Mouse (Mus musculus): ENCODE measurements around the gene Slc27a1. TPM values are rescaled to one million over a fixed set of nuclear protein-coding genes. Genes with fewer than 3 reads are reported as not detected.

The Slc27a1 gene
- polyA plus RNA-seq, 1 experiment from 2014 or later: 16.7 TPM

DNA sequence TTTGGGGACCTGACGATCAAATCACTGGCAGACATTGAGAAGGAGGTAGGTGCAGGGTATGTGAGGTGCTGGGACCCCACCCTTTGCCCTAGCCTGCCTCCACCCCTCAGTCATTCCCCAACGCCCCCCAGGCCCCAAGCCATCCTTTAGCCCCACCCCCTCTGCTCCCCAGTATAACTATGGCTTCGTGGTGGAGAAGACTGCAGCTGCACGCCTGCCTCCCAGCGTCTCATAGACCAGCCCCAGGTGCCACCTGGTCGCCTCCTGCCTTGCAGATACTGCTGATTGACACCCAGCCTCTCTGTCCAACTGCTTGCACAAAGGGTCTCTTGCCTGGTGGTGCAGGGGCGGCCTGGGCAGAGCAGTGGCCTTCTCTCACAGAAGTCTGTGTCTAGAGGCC is 21.1 kb upstream of the Slc27a1 start:
- no peaks in the 10 kb centered on the region for H3K9me3 ChIP-seq (ENCODE audit: control insufficient read depth, low read length)
- DNase-seq (ENCODE audit: low spot score) (no peak), ATAC-seq (ENCODE audit: insufficient number of reproducible peaks, low FRiP score, low TSS enrichment, low read depth) (no peak)
- no peaks in the 10 kb centered on the region for H3K27me3 ChIP-seq (ENCODE audit: control insufficient read depth, insufficient read depth, low read length)
- no peak overlapping the region for H3K4me2 ChIP-seq (ENCODE audit: low read depth, severe bottlenecking)
- WGBS: 90% methylated on average over 7 of the region's 7 CpGs
- H3K27ac ChIP-seq (replicated peaks; ENCODE audit: low read depth, low read length): no peak overlapping the region
- H3K4me1 ChIP-seq (ENCODE audit: control insufficient read depth, insufficient read depth, low read length): peaks cover 6% of the 10 kb centered on the region; the same call in 1 of the 2 replicates
- H3K9ac ChIP-seq (ENCODE audit: low read length): no peak overlapping the region
- no peak overlapping the region for H3K4me3 ChIP-seq (ENCODE audit: low read depth, low read length)
- H3K36me3 ChIP-seq (ENCODE audit: control insufficient read depth, insufficient read depth, low read length): peaks cover 5% of the 10 kb centered on the region

GRCm38 (mm10) chr8:71550754-71551153 is 17.9 kb upstream of the Slc27a1 start:
- no peaks in the 10 kb centered on the region for H3K4me1 ChIP-seq (ENCODE audit: control insufficient read depth, insufficient read depth, low read length)
- no peak for ATAC-seq (ENCODE audit: insufficient number of reproducible peaks, low FRiP score, low TSS enrichment, low read depth)
- 73% methylated on average over 7 of the region's 7 CpGs for WGBS
- no peak for DNase-seq (ENCODE audit: low spot score)
- no peak overlapping the region for H3K4me3 ChIP-seq (ENCODE audit: low read depth, low read length)
- H3K27ac ChIP-seq (replicated peaks; ENCODE audit: low read depth, low read length): no peak overlapping the region
- H3K9me3 ChIP-seq (ENCODE audit: control insufficient read depth, low read length): no peaks in the 10 kb centered on the region
- peaks cover 3% of the 10 kb centered on the region for H3K36me3 ChIP-seq (ENCODE audit: control insufficient read depth, insufficient read depth, low read length)
- no peaks in the 10 kb centered on the region for H3K27me3 ChIP-seq (ENCODE audit: control insufficient read depth, insufficient read depth, low read length)
- no peak overlapping the region for H3K4me2 ChIP-seq (ENCODE audit: low read depth, severe bottlenecking)
- no peak overlapping the region for H3K9ac ChIP-seq (ENCODE audit: low read length)

- 42% methylated on average over 6 of the region's 6 CpGs for WGBS
- no peak overlapping the region for H3K27ac ChIP-seq (replicated peaks; ENCODE audit: low read depth, low read length)
- H3K36me3 ChIP-seq (ENCODE audit: control insufficient read depth, insufficient read depth, low read length): no peaks in the 10 kb centered on the region
- peaks cover 16% of the 10 kb centered on the region for H3K27me3 ChIP-seq (ENCODE audit: control insufficient read depth, insufficient read depth, low read length)
- no peak overlapping the region for H3K4me2 ChIP-seq (ENCODE audit: low read depth, severe bottlenecking)
- no peaks in the 10 kb centered on the region for H3K4me1 ChIP-seq (ENCODE audit: control insufficient read depth, insufficient read depth, low read length)
- no peak overlapping the region for H3K4me3 ChIP-seq (ENCODE audit: low read depth, low read length)
- H3K9me3 ChIP-seq (ENCODE audit: control insufficient read depth, low read length): no peaks in the 10 kb centered on the region
- no peak overlapping the region for H3K9ac ChIP-seq (ENCODE audit: low read length)
- ATAC-seq (ENCODE audit: insufficient number of reproducible peaks, low FRiP score, low TSS enrichment, low read depth) (no peak), DNase-seq (ENCODE audit: low spot score) (no peak)
Measured at GRCm38 (mm10) chr8:71552770-71553169, 15.9 kb upstream of the Slc27a1 start.

- H3K4me2 ChIP-seq (ENCODE audit: low read depth, severe bottlenecking): no peak overlapping the region
- no peaks in the 10 kb centered on the region for H3K36me3 ChIP-seq (ENCODE audit: control insufficient read depth, insufficient read depth, low read length)
- no peak for ATAC-seq (ENCODE audit: insufficient number of reproducible peaks, low FRiP score, low TSS enrichment, low read depth)
- 75% methylated on average over 6 of the region's 6 CpGs for WGBS
- H3K9me3 ChIP-seq (ENCODE audit: control insufficient read depth, low read length): no peaks in the 10 kb centered on the region
- H3K27me3 ChIP-seq (ENCODE audit: control insufficient read depth, insufficient read depth, low read length): peaks cover 28% of the 10 kb centered on the region
- DNase-seq (ENCODE audit: low spot score): no peak
- H3K9ac ChIP-seq (ENCODE audit: low read length): no peak overlapping the region
- 0 out of 2 replicates have a peak, but pooled peaks cover 6% of the 10 kb centered on the region for H3K4me1 ChIP-seq (ENCODE audit: control insufficient read depth, insufficient read depth, low read length)
- no peak overlapping the region for H3K27ac ChIP-seq (replicated peaks; ENCODE audit: low read depth, low read length)
- no peak overlapping the region for H3K4me3 ChIP-seq (ENCODE audit: low read depth, low read length)
Measured at GRCm38 (mm10) chr8:71554001-71554400, 14.7 kb upstream of the Slc27a1 start.

DNA sequence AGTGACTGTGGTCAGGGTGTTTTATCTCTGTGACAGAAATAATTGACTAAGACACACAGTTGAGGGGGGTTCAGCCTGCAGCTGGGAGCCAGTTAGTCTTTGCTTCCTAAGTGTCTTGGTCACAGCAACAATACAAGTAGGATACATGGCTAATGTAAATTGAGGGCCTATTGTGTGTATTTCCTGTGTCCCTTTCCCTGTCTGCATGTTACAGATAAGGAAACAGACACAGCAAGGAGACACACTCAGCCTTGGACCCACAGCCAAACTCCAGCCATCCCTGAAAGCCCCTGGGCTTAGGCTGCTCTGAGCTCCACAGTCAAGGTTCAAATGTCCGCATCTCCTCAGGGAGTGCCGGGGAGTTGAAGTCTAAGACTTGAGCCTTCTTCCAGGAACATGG is 14.0 kb upstream of the Slc27a1 start:
- H3K27me3 ChIP-seq (ENCODE audit: control insufficient read depth, insufficient read depth, low read length): peaks cover 35% of the 10 kb centered on the region
- DNase-seq (ENCODE audit: low spot score): no peak
- H3K4me3 ChIP-seq (ENCODE audit: low read depth, low read length): no peak overlapping the region
- H3K9me3 ChIP-seq (ENCODE audit: control insufficient read depth, low read length): no peaks in the 10 kb centered on the region
- no peak for ATAC-seq (ENCODE audit: insufficient number of reproducible peaks, low FRiP score, low TSS enrichment, low read depth)
- WGBS: 82% methylated on average over 2 of the region's 2 CpGs
- 0 out of 2 replicates have a peak, but pooled peaks cover 7% of the 10 kb centered on the region for H3K4me1 ChIP-seq (ENCODE audit: control insufficient read depth, insufficient read depth, low read length)
- no peak overlapping the region for H3K27ac ChIP-seq (replicated peaks; ENCODE audit: low read depth, low read length)
- H3K4me2 ChIP-seq (ENCODE audit: low read depth, severe bottlenecking): no peak overlapping the region
- no peaks in the 10 kb centered on the region for H3K36me3 ChIP-seq (ENCODE audit: control insufficient read depth, insufficient read depth, low read length)
- H3K9ac ChIP-seq (ENCODE audit: low read length): no peak overlapping the region

- H3K27me3 ChIP-seq (ENCODE audit: control insufficient read depth, insufficient read depth, low read length): peaks cover 64% of the 10 kb centered on the region
- ATAC-seq (ENCODE audit: insufficient number of reproducible peaks, low FRiP score, low TSS enrichment, low read depth) (no peak), DNase-seq (ENCODE audit: low spot score) (no peak)
- peak within 1 kb of the TSS; percentile 25 for H3K4me3 ChIP-seq (ENCODE audit: low read depth, low read length)
- H3K27ac ChIP-seq (replicated peaks; ENCODE audit: low read depth, low read length): no peak within 1 kb of the TSS
- peak within 1 kb of the TSS; percentile 50 for H3K4me2 ChIP-seq (ENCODE audit: low read depth, severe bottlenecking)
- 5% methylated on average over 64 of the region's 70 CpGs for WGBS
- no peak within 1 kb of the TSS for H3K9ac ChIP-seq (ENCODE audit: low read length)
- 0 out of 2 replicates have a peak, but pooled peaks cover 7% of the 10 kb centered on the region for H3K4me1 ChIP-seq (ENCODE audit: control insufficient read depth, insufficient read depth, low read length)
- H3K36me3 ChIP-seq (ENCODE audit: control insufficient read depth, insufficient read depth, low read length): no peaks in the 10 kb centered on the region
- H3K9me3 ChIP-seq (ENCODE audit: control insufficient read depth, low read length): no peaks in the 10 kb centered on the region
Measured at GRCm38 (mm10) chr8:71558071-71558957, 10.4 kb upstream of the Slc27a1 start, which contains the start of gene Tmem221. Gene Tmem221, minus strand, starts transcription at chr8:71558871.

GRCm38 (mm10) chr8:71558958-71559690 is 9.6 kb upstream of the Slc27a1 start:
- Histone ChIP-seq H3K4me1 (ENCODE audit: control insufficient read depth, insufficient read depth, low read length) (0 out of 2 replicates have a peak, but pooled peaks cover 7% of the 10 kb centered on the region), H3K4me3 (ENCODE audit: low read depth, low read length) (peak overlapping the region; percentile 25), H3K9ac (ENCODE audit: low read length) (no peak overlapping the region), H3K27ac (replicated peaks; ENCODE audit: low read depth, low read length) (no peak overlapping the region), H3K9me3 (ENCODE audit: control insufficient read depth, low read length) (peaks cover 3% of the 10 kb centered on the region; the same call in 1 of the 2 replicates), H3K4me2 (ENCODE audit: low read depth, severe bottlenecking) (peak overlapping the region; percentile 50), H3K27me3 (ENCODE audit: control insufficient read depth, insufficient read depth, low read length) (peaks cover 67% of the 10 kb centered on the region), H3K36me3 (ENCODE audit: control insufficient read depth, insufficient read depth, low read length) (no peaks in the 10 kb centered on the region)
- ATAC-seq (ENCODE audit: insufficient number of reproducible peaks, low FRiP score, low TSS enrichment, low read depth): 0 out of 2 replicates have a peak, but pooled peaks have one; percentile 65
- DNase-seq (ENCODE audit: low spot score): peak; percentile 70
- WGBS: 2% methylated on average over 24 of the region's 24 CpGs

- Histone ChIP-seq H3K4me3 (ENCODE audit: low read depth, low read length) (no peak overlapping the region), H3K9me3 (ENCODE audit: control insufficient read depth, low read length) (peaks cover 4% of the 10 kb centered on the region; the same call in 1 of the 2 replicates), H3K4me2 (ENCODE audit: low read depth, severe bottlenecking) (no peak overlapping the region), H3K4me1 (ENCODE audit: control insufficient read depth, insufficient read depth, low read length) (0 out of 2 replicates have a peak, but pooled peaks cover 7% of the 10 kb centered on the region), H3K27ac (replicated peaks; ENCODE audit: low read depth, low read length) (no peak overlapping the region), H3K27me3 (ENCODE audit: control insufficient read depth, insufficient read depth, low read length) (peaks cover 67% of the 10 kb centered on the region), H3K36me3 (ENCODE audit: control insufficient read depth, insufficient read depth, low read length) (no peaks in the 10 kb centered on the region), H3K9ac (ENCODE audit: low read length) (no peak overlapping the region)
- 67% methylated on average over 3 of the region's 3 CpGs for WGBS
- ATAC-seq (ENCODE audit: insufficient number of reproducible peaks, low FRiP score, low TSS enrichment, low read depth) (no peak), DNase-seq (ENCODE audit: low spot score) (no peak)
Measured at GRCm38 (mm10) chr8:71560071-71560470, 8.6 kb upstream of the Slc27a1 start.
